Mouse (Mus musculus): ENCODE measurements around the gene Dctn1.

The Dctn1 gene

DNA sequence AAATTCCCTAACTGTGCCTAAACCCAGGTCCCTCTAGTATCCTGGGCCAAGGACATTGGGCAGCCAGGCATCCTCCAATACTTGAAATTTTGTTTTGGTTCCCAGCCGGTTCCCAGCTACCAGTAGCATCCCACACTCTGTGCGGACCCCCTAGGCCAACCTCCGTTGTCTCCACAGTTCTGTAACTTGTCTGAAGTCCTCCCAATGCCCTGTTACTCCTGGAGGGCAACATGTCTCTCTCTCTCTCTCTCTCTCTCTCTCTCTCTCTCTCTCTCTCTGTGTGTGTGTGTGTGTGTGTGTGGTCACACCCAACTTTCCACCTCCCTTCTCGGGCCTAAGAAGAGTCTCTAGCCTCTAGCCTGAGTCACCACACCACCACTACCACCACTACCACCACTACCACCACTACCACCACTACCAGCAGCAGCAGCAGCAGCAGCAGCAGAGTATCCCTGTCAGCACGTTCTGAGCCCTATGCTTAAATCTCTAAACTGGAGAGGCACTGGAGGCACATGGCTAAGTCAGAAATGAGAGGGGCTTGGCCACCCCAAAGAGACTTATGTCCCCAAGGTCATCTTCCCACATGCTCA, 29.3 kb upstream of the Dctn1 start:
- no peak for DNase-seq (ENCODE audit: extremely low read depth, low read depth)

DNA sequence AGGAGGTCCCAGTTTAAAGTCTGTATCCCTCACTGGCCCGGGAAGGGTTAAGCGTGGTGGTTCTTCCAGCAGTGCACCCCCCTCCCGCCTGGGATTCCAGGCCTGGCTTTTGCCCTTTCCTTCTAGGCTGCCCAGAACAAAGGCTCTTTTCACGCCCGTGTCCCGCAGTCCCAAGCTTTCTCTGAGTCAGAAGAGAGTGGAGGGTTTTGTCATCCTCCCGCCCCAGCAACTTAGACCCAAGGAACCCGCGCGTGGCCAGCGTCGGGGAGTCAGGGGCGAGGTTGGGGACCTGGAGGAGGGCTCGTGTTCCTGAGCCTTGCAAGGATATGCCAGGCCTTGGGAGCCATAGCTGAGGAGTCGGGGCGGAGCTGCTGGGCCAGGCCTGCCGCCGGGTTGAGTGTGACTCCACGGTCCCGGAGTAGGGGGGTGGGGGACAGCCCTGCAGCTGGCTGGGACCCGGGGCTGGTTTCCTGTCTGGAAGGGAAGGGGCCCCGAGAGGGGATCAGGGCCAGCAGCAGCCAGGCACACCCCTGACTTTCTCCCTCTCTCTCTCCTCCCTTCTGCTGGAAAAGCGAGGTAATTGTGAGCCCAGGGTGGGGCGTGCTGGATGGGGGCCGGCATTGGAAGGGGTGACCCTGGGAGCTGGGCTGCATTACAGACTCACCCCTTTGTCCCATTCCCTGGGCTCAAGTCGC, 28.7 kb upstream of the Dctn1 start:
- no peak for DNase-seq (ENCODE audit: extremely low read depth, low read depth)

DNA sequence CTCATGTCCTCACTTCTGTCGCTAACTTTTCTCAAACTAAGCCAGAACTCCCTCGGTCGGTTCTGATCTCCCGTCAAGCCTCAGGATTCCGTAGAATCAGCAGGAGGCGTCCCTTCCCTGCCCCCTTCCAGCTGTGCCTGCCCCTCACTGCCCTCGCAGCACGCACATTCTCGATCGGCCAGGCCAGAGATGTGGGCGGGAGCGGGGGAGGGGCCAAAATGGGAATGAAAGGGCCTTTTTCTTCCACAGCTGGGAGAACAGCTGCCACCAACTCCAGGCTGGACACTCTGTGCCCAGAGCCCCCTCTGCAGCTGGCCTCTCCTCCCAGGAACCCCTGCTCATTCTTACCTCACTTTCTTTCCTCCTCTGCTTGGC, 28.2 kb upstream of the Dctn1 start:
- DNase-seq (ENCODE audit: extremely low read depth, low read depth): no peak

DNA sequence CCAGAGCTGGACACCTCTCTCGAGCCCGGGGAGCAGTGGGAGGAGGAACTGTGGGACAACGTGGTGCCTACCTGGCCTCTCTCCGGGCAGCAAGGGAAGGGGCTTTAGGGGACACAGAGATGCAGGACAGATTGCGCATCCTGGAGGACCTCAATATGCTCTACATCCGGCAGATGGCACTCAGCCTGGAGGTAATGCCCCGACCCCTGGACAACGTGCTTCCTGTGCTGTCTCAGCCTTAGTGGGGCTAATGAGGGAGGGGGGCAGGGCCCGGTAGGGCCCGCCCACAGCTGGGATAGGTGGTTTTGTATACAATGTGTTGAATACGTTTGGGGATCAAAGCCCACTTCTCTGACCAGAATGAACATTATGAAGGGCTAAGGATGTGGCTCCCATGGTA, 27.7 kb upstream of the Dctn1 start:
- DNase-seq (ENCODE audit: extremely low read depth, low read depth): no peak

GRCm38 (mm10) chr6:83140044-83140443, 25.7 kb upstream of the Dctn1 start:
- DNase-seq (ENCODE audit: extremely low read depth, low read depth): no peak

GRCm38 (mm10) chr6:83141636-83142035, 24.1 kb upstream of the Dctn1 start:
- no peak for DNase-seq (ENCODE audit: extremely low read depth, low read depth)

GRCm38 (mm10) chr6:83142211-83142731, 23.4 kb upstream of the Dctn1 start:
- DNase-seq (ENCODE audit: extremely low read depth, low read depth): no peak

- DNase-seq (ENCODE audit: extremely low read depth, low read depth): no peak
Measured at GRCm38 (mm10) chr6:83142886-83143285, 22.8 kb upstream of the Dctn1 start.

DNA sequence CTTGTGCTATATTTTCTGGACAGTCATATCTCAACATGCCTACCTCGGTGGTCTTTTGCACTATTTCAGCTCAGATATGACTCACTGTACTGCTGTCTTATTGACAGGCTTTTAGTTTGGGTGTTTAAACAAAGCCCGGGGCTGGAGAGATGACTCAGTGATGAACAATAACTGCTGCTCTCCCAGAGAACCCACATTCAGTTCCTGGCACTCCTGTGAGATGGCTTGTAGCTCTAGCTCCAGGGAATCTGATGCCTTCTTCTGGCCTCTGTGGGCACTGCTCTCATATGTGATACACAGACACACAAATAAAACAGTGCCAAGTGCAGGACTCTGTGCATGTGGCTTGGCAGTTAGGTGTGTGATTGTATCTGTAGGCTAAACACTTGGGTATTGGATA, 20.5 kb upstream of the Dctn1 start:
- no peak for DNase-seq (ENCODE audit: extremely low read depth, low read depth)

DNA sequence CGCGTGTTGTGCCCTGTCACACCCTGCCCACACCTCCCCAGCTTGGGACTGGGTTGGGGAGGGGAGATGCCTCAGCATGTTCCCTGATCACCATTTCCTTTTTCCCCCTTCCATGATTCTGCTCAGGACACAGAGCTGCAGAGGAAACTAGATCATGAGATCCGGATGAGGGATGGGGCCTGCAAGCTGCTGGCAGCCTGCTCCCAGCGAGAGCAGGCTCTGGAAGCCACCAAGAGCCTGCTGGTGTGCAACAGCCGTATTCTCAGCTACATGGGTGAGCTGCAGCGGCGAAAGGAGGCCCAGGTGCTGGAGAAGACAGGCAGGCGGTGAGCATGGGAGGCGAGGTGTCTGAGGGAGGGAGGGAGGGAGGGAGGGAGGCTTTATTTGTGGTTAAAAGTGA, 19.9 kb upstream of the Dctn1 start:
- no peak for DNase-seq (ENCODE audit: extremely low read depth, low read depth)

- DNase-seq (ENCODE audit: extremely low read depth, low read depth): no peak
Measured at GRCm38 (mm10) chr6:83147280-83147679, 18.4 kb upstream of the Dctn1 start.

DNA sequence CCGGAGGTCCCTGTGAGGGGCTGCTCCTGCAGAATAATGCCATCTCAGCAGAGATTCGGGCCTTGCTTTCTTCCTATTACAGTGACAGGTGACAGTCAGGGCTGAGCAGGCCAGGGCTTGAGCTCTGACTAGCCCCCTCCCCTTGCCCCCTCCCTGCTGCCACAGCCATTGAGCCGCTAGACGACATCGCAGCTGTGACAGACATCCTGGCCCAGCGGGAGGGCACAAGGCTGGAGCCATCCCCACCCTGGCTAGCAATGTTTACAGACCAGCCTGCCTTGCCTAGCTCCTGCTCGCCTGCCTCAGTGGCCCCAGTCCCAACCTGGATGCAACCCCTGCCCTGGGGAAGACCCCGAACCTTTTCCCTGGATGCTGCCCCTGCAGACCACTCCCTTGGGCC, 14.0 kb upstream of the Dctn1 start:
- DNase-seq (ENCODE audit: extremely low read depth, low read depth): no peak

GRCm38 (mm10) chr6:83153038-83153437, 12.7 kb upstream of the Dctn1 start:
- DNase-seq (ENCODE audit: extremely low read depth, low read depth): no peak

GRCm38 (mm10) chr6:83153485-83153884, 12.2 kb upstream of the Dctn1 start:
- DNase-seq (ENCODE audit: extremely low read depth, low read depth): no peak

- no peak for DNase-seq (ENCODE audit: extremely low read depth, low read depth)
Measured at GRCm38 (mm10) chr6:83155552-83156238, 10.0 kb upstream of the Dctn1 start.

GRCm38 (mm10) chr6:83156259-83156684, 9.4 kb upstream of the Dctn1 start, which contains the start of the genes Wdr54 and 1700003E16Rik:
Gene Wdr54, minus strand, starts transcription at chr6:83156397.
Gene 1700003E16Rik, plus strand, starts transcription at chr6:83156404.
- DNase-seq (ENCODE audit: extremely low read depth, low read depth): no peak

DNA sequence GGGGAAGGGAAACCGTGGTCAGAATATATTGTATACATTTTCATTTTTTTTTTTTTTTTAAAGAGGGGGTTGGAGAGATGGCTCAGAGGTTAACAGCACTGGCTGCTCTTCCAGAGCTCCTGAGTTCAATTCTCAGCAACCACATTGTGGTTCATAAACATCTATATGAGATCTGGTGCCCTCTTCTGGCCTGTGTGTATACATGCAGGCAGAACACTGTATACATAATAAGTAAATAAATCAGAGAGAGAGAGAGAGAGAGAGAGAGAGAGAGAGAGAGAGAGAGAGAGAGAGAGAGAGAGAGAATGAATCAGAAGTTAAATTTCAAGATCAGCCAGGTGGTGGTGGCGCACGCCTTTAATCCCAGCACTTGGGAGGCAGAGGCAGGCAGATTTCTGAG, 6.3 kb upstream of the Dctn1 start:
- DNase-seq (ENCODE audit: extremely low read depth, low read depth): peak; percentile 55

GRCm38 (mm10) chr6:83161442-83161841, 4.3 kb upstream of the Dctn1 start:
- DNase-seq (ENCODE audit: extremely low read depth, low read depth): no peak

DNA sequence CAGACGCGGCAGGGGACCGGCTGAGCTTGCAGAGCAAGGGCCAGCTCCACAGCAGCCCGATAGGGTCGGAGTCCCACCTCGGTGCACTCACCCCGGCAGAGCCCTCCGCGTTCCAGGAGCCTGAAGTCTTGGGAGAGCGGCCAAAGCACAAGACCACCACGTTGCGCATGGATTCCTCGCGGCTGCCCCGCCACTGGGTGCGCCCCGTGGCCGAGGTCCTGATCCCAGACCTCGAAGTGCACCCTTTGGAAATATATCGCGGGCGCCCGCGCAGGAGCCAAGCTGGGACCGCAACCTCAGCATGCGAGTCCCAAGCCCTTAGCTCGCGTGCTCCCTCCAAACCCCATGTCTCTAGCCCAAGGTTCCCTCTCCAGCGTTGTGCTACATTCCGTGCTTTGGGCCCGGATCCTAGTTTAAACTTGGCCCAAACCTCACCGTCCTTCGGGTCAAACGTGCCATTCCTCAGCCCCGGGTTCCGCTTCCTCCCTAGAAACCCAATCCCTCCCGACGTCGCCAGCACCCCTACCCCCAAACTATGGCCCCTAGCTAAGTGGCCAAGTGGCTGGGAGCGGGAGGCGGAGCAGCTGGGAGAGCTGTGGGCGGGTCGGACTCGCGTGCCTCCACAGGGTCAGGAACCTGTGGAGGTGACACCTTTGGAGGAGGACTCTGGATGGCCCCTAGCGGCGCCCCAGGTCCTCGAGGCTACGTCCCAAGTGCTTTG, 3.6 kb upstream of the Dctn1 start:
- no peak for DNase-seq (ENCODE audit: extremely low read depth, low read depth)

- DNase-seq (ENCODE audit: extremely low read depth, low read depth): peak; percentile 44
Measured at GRCm38 (mm10) chr6:83162701-83163100, 3.0 kb upstream of the Dctn1 start.

GRCm38 (mm10) chr6:83165026-83165606, 604 bp upstream of the Dctn1 start:
- DNase-seq (ENCODE audit: extremely low read depth, low read depth): no peak

All from MEL-GATA-1-ER (cell line).